Mouse (Mus musculus): Measurements from ENCODE around the gene Fasn. TPM values are rescaled to one million over a fixed set of nuclear protein-coding genes. Genes with fewer than 3 reads are reported as not detected.
"Not testable (repeated sequence)": the region's sequence is repeated elsewhere in the genome, so short reads cannot be mapped to it uniquely, and the experiment has no call there.

Fasn gene
- polyA plus RNA-seq, 1 experiment from 2014 or later, result 17.0 TPM

GRCm38 (mm10) chr11:120850331-120851030, 26.1 kb upstream of the Fasn start:
- 65% methylated on average over 2 of the region's 2 CpGs for WGBS
- Histone ChIP-seq H3K4me3 (no peak overlapping the region), H3K27ac (no peak overlapping the region), H3K4me1 (replicated peaks) (peaks cover 17% of the 10 kb centered on the region), H3K27me3 (no peaks in the 10 kb centered on the region), H3K9me3 (replicated peaks) (no peaks in the 10 kb centered on the region), H3K4me2 (no peak overlapping the region), H3K36me3 (no peaks in the 10 kb centered on the region), H3K9ac (no peak overlapping the region)
- ATAC-seq (replicated peaks; ENCODE audit: insufficient number of reproducible peaks, insufficient read depth, low FRiP score, low read depth), result no peak

GRCm38 (mm10) chr11:120846725-120847475, 22.6 kb upstream of the Fasn start:
- no peak overlapping the region for H3K4me2 ChIP-seq
- H3K27me3 ChIP-seq, result no peaks in the 10 kb centered on the region
- H3K4me3 ChIP-seq, result no peak overlapping the region
- ATAC-seq (replicated peaks; ENCODE audit: insufficient number of reproducible peaks, insufficient read depth, low FRiP score, low read depth), result no peak
- H3K4me1 ChIP-seq (replicated peaks), result peaks cover 9% of the 10 kb centered on the region
- H3K9ac ChIP-seq, result no peak overlapping the region
- no peaks in the 10 kb centered on the region for H3K9me3 ChIP-seq (replicated peaks)
- no peak overlapping the region for H3K27ac ChIP-seq
- WGBS, result 86% methylated on average over 9 of the region's 9 CpGs
- no peaks in the 10 kb centered on the region for H3K36me3 ChIP-seq

GRCm38 (mm10) chr11:120844329-120844728, 20.0 kb upstream of the Fasn start:
- Histone ChIP-seq H3K9me3 (replicated peaks) (no peaks in the 10 kb centered on the region), H3K4me2 (no peak overlapping the region), H3K27ac (no peak overlapping the region), H3K36me3 (no peaks in the 10 kb centered on the region), H3K27me3 (no peaks in the 10 kb centered on the region), H3K4me3 (no peak overlapping the region), H3K4me1 (replicated peaks) (peaks cover 4% of the 10 kb centered on the region), H3K9ac (no peak overlapping the region)
- WGBS, result 84% methylated on average over 4 of the region's 4 CpGs
- ATAC-seq (replicated peaks; ENCODE audit: insufficient number of reproducible peaks, insufficient read depth, low FRiP score, low read depth), result no peak

- H3K9me3 ChIP-seq (replicated peaks), result no peaks in the 10 kb centered on the region
- H3K4me3 ChIP-seq, result no peak overlapping the region
- peaks cover 18% of the 10 kb centered on the region for H3K4me1 ChIP-seq (replicated peaks)
- peak overlapping the region; percentile 50 for H3K27ac ChIP-seq
- H3K27me3 ChIP-seq, result no peaks in the 10 kb centered on the region
- ATAC-seq (replicated peaks; ENCODE audit: insufficient number of reproducible peaks, insufficient read depth, low FRiP score, low read depth), result peak; percentile 34; the same call in 1 of the 2 replicates
- WGBS, result 34% methylated on average over 8 of the region's 8 CpGs
- H3K4me2 ChIP-seq, result no peak overlapping the region
- H3K36me3 ChIP-seq, result no peaks in the 10 kb centered on the region
- no peak overlapping the region for H3K9ac ChIP-seq
Measured at GRCm38 (mm10) chr11:120833555-120834280, 9.4 kb upstream of the Fasn start.

- ATAC-seq (replicated peaks; ENCODE audit: insufficient number of reproducible peaks, insufficient read depth, low FRiP score, low read depth); H3K27me3 ChIP-seq; H3K27ac ChIP-seq; H3K36me3 ChIP-seq; H3K9ac ChIP-seq; H3K4me2 ChIP-seq; H3K9me3 ChIP-seq (replicated peaks); H3K4me3 ChIP-seq: not testable (repeated sequence)
- WGBS, result 88% methylated on average over 5 of the region's 5 CpGs
- peaks cover 12% of the 10 kb centered on the region for H3K4me1 ChIP-seq (replicated peaks)
Measured at GRCm38 (mm10) chr11:120832962-120833361, 8.6 kb upstream of the Fasn start.

DNA sequence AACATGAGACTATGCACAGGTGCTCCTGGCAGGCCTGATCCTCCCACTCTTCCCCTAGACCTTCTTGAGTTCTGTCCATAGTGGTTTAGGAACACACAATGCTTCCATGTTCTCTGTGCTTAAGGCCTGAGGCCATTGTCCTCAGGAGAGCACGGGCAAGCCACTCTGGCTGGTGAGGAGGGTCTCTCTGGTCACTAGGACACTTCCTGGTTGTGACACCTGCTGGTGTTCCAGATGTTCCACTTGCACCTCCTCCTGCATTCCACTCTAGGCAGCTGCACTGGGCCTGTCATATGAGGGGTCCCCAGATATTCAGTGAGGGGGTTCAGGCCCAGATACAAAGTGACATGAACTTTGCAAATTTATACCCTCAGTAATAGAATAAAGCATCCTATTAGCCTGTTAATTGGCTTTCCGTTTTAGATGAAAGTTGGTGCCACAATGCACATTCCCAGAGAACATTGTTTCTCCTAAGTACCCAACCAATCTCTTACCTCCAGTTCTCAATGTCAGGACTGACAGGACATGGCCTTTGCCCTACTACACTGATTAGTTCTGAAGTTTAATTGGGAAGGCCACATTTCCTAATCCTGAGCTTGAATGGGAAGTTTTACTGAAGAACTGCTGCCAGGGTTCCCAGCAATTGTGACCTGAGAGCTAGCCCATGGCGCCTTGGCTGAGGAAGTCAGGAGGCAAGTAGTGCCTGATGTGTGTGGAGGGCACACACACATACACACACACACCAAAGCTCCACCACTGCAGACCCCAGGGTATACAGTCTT, 7.5 kb upstream of the Fasn start:
- WGBS, result 82% methylated on average over 3 of the region's 3 CpGs
- Histone ChIP-seq H3K27me3 (no peaks in the 10 kb centered on the region), H3K9me3 (replicated peaks) (no peaks in the 10 kb centered on the region), H3K9ac (no peak overlapping the region), H3K4me3 (no peak overlapping the region), H3K27ac (no peak overlapping the region), H3K4me2 (no peak overlapping the region), H3K36me3 (no peaks in the 10 kb centered on the region), H3K4me1 (replicated peaks) (peaks cover 11% of the 10 kb centered on the region)
- ATAC-seq (replicated peaks; ENCODE audit: insufficient number of reproducible peaks, insufficient read depth, low FRiP score, low read depth), result no peak

DNA sequence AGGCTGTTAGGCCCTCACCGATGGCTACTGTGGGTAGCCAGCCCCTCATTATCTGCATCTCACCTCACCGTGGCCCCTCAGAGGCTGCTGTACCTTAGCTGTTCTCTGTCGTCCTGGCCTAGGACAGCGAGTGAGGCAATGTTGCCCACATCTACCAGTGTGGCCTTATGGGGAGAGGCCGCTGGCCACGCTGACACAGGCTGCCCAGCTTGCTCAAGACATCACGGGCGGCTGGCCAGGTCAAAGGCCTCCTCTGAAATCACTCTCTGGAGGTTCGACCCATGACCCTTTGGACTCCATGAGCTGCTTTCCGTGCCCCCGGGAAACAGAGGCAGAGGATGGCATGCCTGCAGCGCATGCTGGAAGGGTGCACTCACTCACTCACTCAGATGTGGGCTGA, 6.3 kb upstream of the Fasn start:
- H3K27ac ChIP-seq, result no peak overlapping the region
- H3K9me3 ChIP-seq (replicated peaks), result no peaks in the 10 kb centered on the region
- no peak overlapping the region for H3K4me2 ChIP-seq
- no peak for ATAC-seq (replicated peaks; ENCODE audit: insufficient number of reproducible peaks, insufficient read depth, low FRiP score, low read depth)
- no peak overlapping the region for H3K4me3 ChIP-seq
- H3K4me1 ChIP-seq (replicated peaks), result peaks cover 11% of the 10 kb centered on the region
- no peaks in the 10 kb centered on the region for H3K27me3 ChIP-seq
- no peaks in the 10 kb centered on the region for H3K36me3 ChIP-seq
- no peak overlapping the region for H3K9ac ChIP-seq
- 83% methylated on average over 12 of the region's 12 CpGs for WGBS

GRCm38 (mm10) chr11:120829757-120830532, 5.6 kb upstream of the Fasn start:
- Histone ChIP-seq H3K36me3 (no peaks in the 10 kb centered on the region), H3K4me2 (no peak overlapping the region), H3K27me3 (no peaks in the 10 kb centered on the region), H3K4me3 (no peak overlapping the region), H3K9me3 (replicated peaks) (no peaks in the 10 kb centered on the region), H3K27ac (no peak overlapping the region), H3K9ac (no peak overlapping the region), H3K4me1 (replicated peaks) (peaks cover 18% of the 10 kb centered on the region)
- WGBS, result 78% methylated on average over 10 of the region's 10 CpGs
- ATAC-seq (replicated peaks; ENCODE audit: insufficient number of reproducible peaks, insufficient read depth, low FRiP score, low read depth), result no peak

DNA sequence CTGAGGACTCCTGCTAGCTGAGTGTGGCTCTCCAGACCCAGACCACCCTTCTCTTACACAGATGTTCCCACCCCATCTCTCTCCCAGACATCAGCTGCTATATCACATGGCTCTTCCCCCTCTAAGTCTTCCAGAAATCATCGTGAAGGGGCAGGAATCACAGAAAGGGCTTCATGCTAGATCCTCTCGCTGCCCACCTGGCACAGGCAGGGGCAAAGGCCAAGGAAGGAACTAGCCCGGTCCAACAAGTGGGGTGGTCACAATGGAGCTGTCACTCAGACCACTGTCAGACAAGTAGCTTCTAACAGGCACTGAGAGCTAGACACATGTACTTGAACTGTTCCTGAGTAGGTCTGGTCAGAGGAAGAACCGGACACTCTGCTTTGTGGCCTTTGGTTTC, 4.1 kb upstream of the Fasn start:
- Histone ChIP-seq H3K36me3 (no peaks in the 10 kb centered on the region), H3K27me3 (no peaks in the 10 kb centered on the region), H3K4me1 (replicated peaks) (peaks cover 11% of the 10 kb centered on the region), H3K4me3 (no peak overlapping the region), H3K27ac (no peak overlapping the region), H3K4me2 (no peak overlapping the region), H3K9me3 (replicated peaks) (no peaks in the 10 kb centered on the region), H3K9ac (no peak overlapping the region)
- 68% methylated on average over 4 of the region's 4 CpGs for WGBS
- ATAC-seq (replicated peaks; ENCODE audit: insufficient number of reproducible peaks, insufficient read depth, low FRiP score, low read depth), result no peak

GRCm38 (mm10) chr11:120826016-120826953, 1.9 kb upstream of the Fasn start:
- ATAC-seq (replicated peaks; ENCODE audit: insufficient number of reproducible peaks, insufficient read depth, low FRiP score, low read depth), result no peak
- Histone ChIP-seq H3K27ac (no peak overlapping the region), H3K9ac (no peak overlapping the region), H3K27me3 (no peaks in the 10 kb centered on the region), H3K4me2 (no peak overlapping the region), H3K4me3 (no peak overlapping the region), H3K36me3 (no peaks in the 10 kb centered on the region), H3K4me1 (replicated peaks) (peaks cover 27% of the 10 kb centered on the region), H3K9me3 (replicated peaks) (no peaks in the 10 kb centered on the region)
- 89% methylated on average over 8 of the region's 8 CpGs for WGBS

Measured in heart, embryonic 15.5 days (tissue).